Mouse (Mus musculus) liver, embryonic 14.5 days (tissue): ENCODE data around the gene Fxyd7. TPM values are rescaled to one million over a fixed set of nuclear protein-coding genes. Genes with fewer than 3 reads are reported as not detected.

Source experiments
- ATAC-seq: fragments of 200-750 bp; cut with Nextera tagmentation; 2 replicates; pipeline ENCODE4 v1.8.0; 2017; ENCODE audit warnings: moderate number of reproducible peaks, mild to moderate bottlenecking, moderate library complexity; ENCODE audit not compliant: insufficient read depth
- DNase-seq, 3 experiments: peaks; one replicate each; pipeline ENCODE4 v3.0.0-alpha.2; 2012 to 2013; ENCODE audit warnings: low read depth in 3 of 3, low spot score in 3 of 3
- H3K27ac ChIP-seq: fragments of 300-500 bp; sonication (generic); 2 replicates; pipeline ENCODE4 v1.5.1; 2014; ENCODE audit warnings: moderate library complexity, mild to moderate bottlenecking, control low read depth, inconsistent platforms
- H3K27me3 ChIP-seq: fragments of 300-500 bp; sonication (generic); 2 replicates; pipeline ENCODE4 v1.6.1; 2014; ENCODE audit warnings: mild to moderate bottlenecking, low read length, moderate library complexity; ENCODE audit not compliant: control insufficient read depth, insufficient read depth
- H3K36me3 ChIP-seq: fragments of 300-500 bp; sonication (generic); replicated peaks from 2 replicates; pipeline ENCODE4 v1.6.1; 2014; ENCODE audit warnings: low read depth; ENCODE audit not compliant: control insufficient read depth, insufficient read depth
- H3K4me1 ChIP-seq, 2 experiments: fragments of 200-500 bp in 1 of 2; fragments of 300-500 bp in 1 of 2; sonication (generic) in 1 of 2; replicated peaks; 2 replicates each; pipeline ENCODE4 v1.6.1; 2012 to 2014; ENCODE audit warnings: antibody characterized with exemption in 1 of 2, inconsistent platforms in 1 of 2, low read length in 1 of 2; ENCODE audit not compliant: control insufficient read depth in 2 of 2, insufficient read depth in 2 of 2
- H3K4me2 ChIP-seq: fragments of 300-500 bp; sonication (generic); 2 replicates; pipeline ENCODE4 v1.6.1; 2014; ENCODE audit warnings: low read depth, mild to moderate bottlenecking, control low read depth, moderate library complexity
- H3K4me3 ChIP-seq, 2 experiments: fragments of 200-500 bp in 1 of 2; fragments of 300-500 bp in 1 of 2; sonication (generic) in 1 of 2; 2 replicates each; pipeline ENCODE4 v1.5.1; 2012 to 2014; ENCODE audit warnings: low read depth in 2 of 2, low read length in 2 of 2, mild to moderate bottlenecking in 2 of 2, control low read depth in 1 of 2, inconsistent platforms in 1 of 2, moderate library complexity in 1 of 2; ENCODE audit not compliant: insufficient read depth in 1 of 2
- H3K9ac ChIP-seq: fragments of 300-500 bp; sonication (generic); replicated peaks from 2 replicates; pipeline ENCODE4 v1.6.1; 2014; ENCODE audit warnings: mild to moderate bottlenecking, control low read depth, moderate library complexity
- H3K9me3 ChIP-seq: fragments of 300-500 bp; sonication (generic); 2 replicates; pipeline ENCODE4 v1.6.1; 2016; ENCODE audit warnings: low read length, mixed read lengths; ENCODE audit not compliant: control insufficient read depth
- CTCF ChIP-seq: IDR thresholded peaks from 2 replicates; pipeline ENCODE4 v1.5.1; 2016; ENCODE audit warnings: antibody characterized with exemption, low read depth, control low read depth
- EP300 ChIP-seq: IDR thresholded peaks from 2 replicates; pipeline ENCODE4 v1.6.1; 2016; ENCODE audit warnings: antibody characterized with exemption, low read depth
- WGBS: fragments of 180-500 bp; shearing (Covaris S2); extraction: QIAGEN DNeasy Blood & Tissue Kit; methylation state at CpG from one replicate; pipeline ENCODE4 v1.1.7; 2014; ENCODE audit not compliant: insufficient replicate concordance; 5-methylcytosine and 5-hydroxymethylcytosine counted together
- polyA plus RNA-seq, 2 experiments: library from polyadenylated mRNA; depleted of rRNA in 1 of 2; stranded (reverse) in 1 of 2; unstranded in 1 of 2; fragments of >200 nt; fragmentation: Nextera tagmentation in 1 of 2; extraction: Ambion mirVana in 1 of 2; gene quantifications; 2 replicates each; pipeline versions ENCODE4 v1.2.1 to v1.2.3; 2012 to 2014

The Fxyd7 gene
- polyA plus RNA-seq (2012; rRNA removed) (0.21 and 0.24 TPM in 2 replicates), polyA plus RNA-seq (2014; fragmentation: Nextera tagmentation; extraction: Ambion mirVana) (0.23 TPM in 1 of 2 replicates, not detected in the other)

GRCm38 (mm10) chr7:31051321-31052021 lies at the start of gene Fxyd7:
Fxyd7 (minus strand) TSS chr7:31051467.
- no peak within 1 kb of the TSS for H3K4me3 ChIP-seq
- 3% methylated on average over 25 of the region's 28 CpGs for WGBS
- DNase-seq (no peak), ATAC-seq (no peak)
- H3K9me3 ChIP-seq: no peaks in the 10 kb centered on the region
- peaks cover 31% of the 10 kb centered on the region for H3K27me3 ChIP-seq
- no peak within 1 kb of the TSS for H3K4me2 ChIP-seq
- no peaks in the 10 kb centered on the region for H3K36me3 ChIP-seq
- H3K27ac ChIP-seq: no peak within 1 kb of the TSS
- H3K4me1 ChIP-seq: no peaks in the 10 kb centered on the region
- no peak within 1 kb of the TSS for H3K9ac ChIP-seq
- no peak for TF ChIP-seq CTCF

- H3K27ac ChIP-seq: no peak overlapping the region
- WGBS: 53% methylated on average over 14 of the region's 14 CpGs
- no peak for DNase-seq
- no peaks in the 10 kb centered on the region for H3K36me3 ChIP-seq
- no peak overlapping the region for H3K4me2 ChIP-seq
- H3K4me3 ChIP-seq: no peak overlapping the region
- H3K9me3 ChIP-seq: no peaks in the 10 kb centered on the region
- H3K27me3 ChIP-seq: no peaks in the 10 kb centered on the region
- TF ChIP-seq CTCF: no peak
- TF ChIP-seq EP300: no peak
- no peaks in the 10 kb centered on the region for H3K4me1 ChIP-seq
- no peak overlapping the region for H3K9ac ChIP-seq
- ATAC-seq: no peak
Observed at GRCm38 (mm10) chr7:31100786-31101185, 49.5 kb upstream of the Fxyd7 start.

GRCm38 (mm10) chr7:31099612-31099982 lies 48.3 kb upstream of the Fxyd7 start:
- no peak for DNase-seq
- Histone ChIP-seq H3K27me3 (no peaks in the 10 kb centered on the region), H3K27ac (no peak overlapping the region), H3K9me3 (no peaks in the 10 kb centered on the region), H3K4me2 (no peak overlapping the region), H3K4me1 (no peaks in the 10 kb centered on the region), H3K9ac (no peak overlapping the region), H3K4me3 (no peak overlapping the region), H3K36me3 (no peaks in the 10 kb centered on the region)
- 59% methylated on average over 6 of the region's 6 CpGs for WGBS
- TF ChIP-seq CTCF (peak; percentile 44), EP300 (no peak)
- ATAC-seq: no peak

- 65% methylated on average over 22 of the region's 22 CpGs for WGBS
- DNase-seq: no peak
- H3K27ac ChIP-seq: no peak overlapping the region
- H3K4me2 ChIP-seq: no peak overlapping the region
- H3K4me1 ChIP-seq: no peaks in the 10 kb centered on the region
- H3K36me3 ChIP-seq: no peaks in the 10 kb centered on the region
- ATAC-seq: no peak
- H3K9ac ChIP-seq: no peak overlapping the region
- no peaks in the 10 kb centered on the region for H3K27me3 ChIP-seq
- TF ChIP-seq CTCF (peak; percentile 30; the same call in 1 of the 2 replicates), EP300 (no peak)
- no peak overlapping the region for H3K4me3 ChIP-seq
- no peaks in the 10 kb centered on the region for H3K9me3 ChIP-seq
Observed at GRCm38 (mm10) chr7:31098697-31099611, 47.7 kb upstream of the Fxyd7 start.

GRCm38 (mm10) chr7:31097583-31098248 lies 46.4 kb upstream of the Fxyd7 start:
- TF ChIP-seq CTCF: peak; percentile 90
- TF ChIP-seq EP300: no peak

More at GRCm38 (mm10) chr7:31097583-31098248, 46.4 kb upstream of the Fxyd7 start:
- ATAC-seq: peak; percentile 72; the same call in 1 of the 2 replicates
- Histone ChIP-seq H3K9ac (no peak overlapping the region), H3K4me1 (no peaks in the 10 kb centered on the region), H3K36me3 (no peaks in the 10 kb centered on the region), H3K4me2 (peak overlapping the region; percentile 41; the same call in 1 of the 2 replicates), H3K4me3 (no peak overlapping the region; a peak in 1 of 4 replicates), H3K27me3 (no peaks in the 10 kb centered on the region), H3K27ac (no peak overlapping the region), H3K9me3 (no peaks in the 10 kb centered on the region)
- peak; percentile 49 to 63 (median 60) for DNase-seq
- 43% methylated on average over 20 of the region's 20 CpGs for WGBS
